Mouse (Mus musculus): ENCODE measurements around the gene Capns1.

DNA sequence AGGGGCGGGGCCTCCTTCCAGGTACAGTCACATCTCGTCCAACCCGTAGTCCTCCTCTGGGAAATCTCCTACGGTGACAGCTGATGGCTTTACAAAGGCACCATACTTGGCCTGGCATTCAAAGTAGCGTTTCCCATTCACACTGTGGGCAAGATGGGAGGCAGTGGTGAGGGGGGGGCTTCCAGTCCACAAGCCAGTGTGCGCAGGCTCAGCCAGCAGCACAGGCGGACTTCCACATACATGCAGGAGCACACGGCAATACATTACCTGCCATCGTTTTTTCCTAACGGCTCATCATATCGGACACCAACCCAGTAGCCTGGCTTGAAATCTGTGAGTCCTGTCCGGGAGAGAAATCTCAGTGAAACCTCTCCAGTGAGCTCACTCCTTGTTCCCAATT is 25.6 kb upstream of the Capns1 start:
- TF ChIP-seq GATA1 (IDR thresholded peaks at IDR 0.05; ENCODE audit: low read length) (no peak), TAL1 (IDR thresholded peaks at IDR 0.05; ENCODE audit: low read length) (no peak)
